Mouse (Mus musculus): ENCODE results near the gene Sox6.
A peak's percentile ranks its signal among the peaks of the same experiment; 100 is the strongest.

The Sox6 gene

GRCm38 (mm10) chr7:115574834-115575233 lies 463.8 kb downstream of the Sox6 start:
- no peak for DNase-seq (ENCODE audit: extremely low spot score, low read depth, low spot score)

GRCm38 (mm10) chr7:115568821-115569240 lies 469.8 kb downstream of the Sox6 start:
- no peak for DNase-seq (ENCODE audit: extremely low spot score, low read depth, low spot score)

- no peak for DNase-seq (ENCODE audit: extremely low spot score, low read depth, low spot score)
Measured at GRCm38 (mm10) chr7:115568301-115568700, 470.3 kb downstream of the Sox6 start.

DNA sequence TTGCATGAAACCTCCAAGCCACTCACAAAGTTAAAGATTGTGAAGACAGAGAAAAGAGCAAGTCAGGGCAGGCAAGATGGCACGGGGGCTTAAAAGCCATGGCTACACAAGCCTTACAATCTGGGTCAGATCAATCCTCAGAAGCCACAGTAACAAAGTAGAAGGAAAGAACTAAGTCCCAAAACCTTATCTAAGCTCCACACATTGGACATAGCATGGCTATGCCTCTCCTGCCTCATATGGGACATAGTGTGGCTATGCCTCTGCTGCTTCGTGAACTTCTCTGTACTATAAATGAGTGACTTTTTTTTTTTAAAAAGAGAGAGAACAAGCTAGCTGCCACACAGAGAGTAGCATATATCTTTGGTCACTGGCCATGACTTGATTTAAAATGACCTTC lies 471.8 kb downstream of the Sox6 start:
- no peak for DNase-seq (ENCODE audit: extremely low spot score, low read depth, low spot score)

DNA sequence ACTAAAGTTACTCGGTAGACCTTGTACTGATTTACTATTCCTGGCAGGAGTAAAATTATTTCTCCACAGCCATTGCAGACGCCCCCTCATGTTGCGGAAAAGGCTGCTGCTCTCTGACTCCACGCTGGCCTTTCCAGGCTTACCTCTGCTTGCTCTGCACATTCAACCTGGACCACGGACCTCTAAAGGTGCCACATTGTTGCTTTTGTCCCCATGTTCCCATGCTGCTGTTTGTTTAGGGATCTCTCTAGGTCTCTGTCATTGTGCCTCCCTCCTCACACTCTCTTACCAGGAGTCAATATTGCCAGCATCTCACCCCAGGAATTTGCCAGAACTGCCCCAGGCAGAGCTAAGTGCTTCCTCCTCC lies 473.6 kb downstream of the Sox6 start:
- DNase-seq (ENCODE audit: extremely low spot score, low read depth, low spot score) = no peak

DNA sequence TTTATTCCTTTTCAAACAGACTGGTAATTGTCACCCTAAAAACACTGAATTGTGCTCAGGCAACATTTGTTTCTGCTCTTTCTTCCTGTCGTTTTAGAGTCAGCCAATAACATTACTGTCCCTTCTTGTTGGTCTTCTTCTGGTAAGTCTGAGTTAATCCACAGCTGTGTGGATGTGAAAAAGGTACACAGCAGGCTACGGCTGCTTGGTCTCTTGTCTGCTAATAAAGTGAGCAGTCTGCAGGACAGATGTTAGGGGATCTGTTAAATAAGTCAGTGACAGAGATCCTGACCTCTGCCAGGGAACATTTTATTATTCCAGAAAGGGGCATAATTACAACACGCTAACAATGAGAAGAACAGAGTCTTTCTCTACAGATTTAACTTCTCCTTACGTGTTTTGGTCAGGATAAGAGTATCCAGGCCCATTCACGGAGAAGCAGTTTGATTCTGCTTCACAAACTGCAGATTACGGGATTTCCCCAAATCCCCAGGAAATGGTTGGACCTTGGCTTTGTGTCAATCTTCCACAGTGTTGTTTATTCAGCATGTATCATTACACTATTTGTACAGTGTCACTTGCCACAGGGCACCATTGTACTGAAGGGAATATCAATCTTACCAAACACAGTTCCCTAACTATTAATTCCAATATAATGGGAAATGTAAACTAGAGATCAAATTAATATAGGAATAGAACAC lies 474.1 kb downstream of the Sox6 start:
- peak; percentile 57 for DNase-seq (ENCODE audit: extremely low spot score, low read depth, low spot score)

DNA sequence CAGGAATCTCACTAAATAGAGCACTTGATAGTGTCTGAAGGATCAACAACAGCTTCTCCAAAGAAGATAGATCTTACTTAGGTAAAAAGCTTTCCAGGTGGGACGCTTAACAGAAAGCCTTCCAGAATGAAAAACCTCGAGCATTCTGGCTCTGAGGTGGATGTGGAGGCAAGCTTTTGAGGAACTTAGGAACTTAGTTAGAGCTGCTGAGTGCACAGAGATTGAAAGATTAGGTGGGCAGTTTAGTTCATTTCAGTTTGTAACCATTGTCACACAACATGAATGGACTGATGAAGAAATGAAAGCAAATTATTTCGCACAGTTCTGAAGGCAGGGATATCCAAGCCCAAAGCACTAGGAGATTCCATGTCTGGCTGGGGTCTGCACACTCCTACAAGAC lies 481.9 kb downstream of the Sox6 start:
- DNase-seq (ENCODE audit: extremely low spot score, low read depth, low spot score) = no peak

GRCm38 (mm10) chr7:115550197-115550804 lies 488.3 kb downstream of the Sox6 start:
- no peak for DNase-seq (ENCODE audit: extremely low spot score, low read depth, low spot score)

DNA sequence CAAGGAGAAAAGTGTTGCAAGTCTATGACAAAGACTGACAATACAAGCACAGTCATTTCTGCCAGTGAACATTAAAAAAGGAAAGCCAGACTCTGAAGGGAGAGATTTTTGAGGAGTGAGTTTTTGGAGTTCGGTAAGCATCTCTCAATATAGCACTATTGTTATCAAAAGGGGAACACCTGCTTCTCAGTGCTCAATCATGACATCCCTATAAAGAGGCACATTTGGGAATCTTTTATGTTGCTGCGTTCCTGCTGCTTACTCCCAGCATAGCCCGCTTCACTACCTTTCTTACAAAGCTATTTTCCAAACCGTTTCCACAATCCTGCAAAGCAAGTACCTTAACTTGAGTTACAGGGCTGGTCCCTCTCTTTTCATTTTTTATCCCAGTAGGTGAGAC lies 488.9 kb downstream of the Sox6 start:
- DNase-seq (ENCODE audit: extremely low spot score, low read depth, low spot score) = no peak

DNA sequence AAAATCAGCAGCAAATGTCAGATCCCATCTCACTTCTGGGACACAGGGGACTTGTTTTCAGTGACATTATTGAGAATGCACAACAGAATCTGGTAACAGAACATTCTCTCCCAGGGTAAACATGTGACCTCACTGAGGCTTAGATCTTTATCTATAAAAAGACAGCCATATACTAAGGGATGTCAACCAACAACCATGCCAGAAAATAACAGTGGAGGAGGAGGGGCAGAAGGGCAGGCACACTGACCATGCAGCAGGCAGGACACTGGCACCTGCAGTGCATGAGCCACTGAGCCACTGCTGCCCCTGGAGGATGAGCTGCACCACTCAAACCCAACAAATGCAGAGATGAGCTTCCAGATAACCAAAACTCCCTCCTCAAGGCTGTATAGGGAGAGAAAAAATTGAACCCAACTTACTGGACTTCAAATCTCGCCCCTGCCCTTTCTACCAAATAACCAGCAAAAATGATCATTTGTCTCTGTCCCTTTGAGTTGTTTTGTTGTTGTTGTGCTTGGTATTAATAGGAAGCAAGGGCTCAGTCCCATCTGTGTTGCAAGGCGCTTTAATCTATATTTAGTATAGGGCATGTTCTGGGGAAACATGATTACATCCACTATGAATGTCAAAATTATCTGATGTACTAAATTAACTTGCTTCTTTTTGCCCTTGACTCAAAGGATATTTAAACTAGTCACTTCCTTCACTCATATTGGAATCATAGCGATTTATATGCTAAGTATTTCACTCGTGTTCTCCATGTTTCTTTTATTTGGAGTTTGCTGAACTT lies 492.8 kb downstream of the Sox6 start:
- DNase-seq (ENCODE audit: extremely low spot score, low read depth, low spot score) = no peak

DNA sequence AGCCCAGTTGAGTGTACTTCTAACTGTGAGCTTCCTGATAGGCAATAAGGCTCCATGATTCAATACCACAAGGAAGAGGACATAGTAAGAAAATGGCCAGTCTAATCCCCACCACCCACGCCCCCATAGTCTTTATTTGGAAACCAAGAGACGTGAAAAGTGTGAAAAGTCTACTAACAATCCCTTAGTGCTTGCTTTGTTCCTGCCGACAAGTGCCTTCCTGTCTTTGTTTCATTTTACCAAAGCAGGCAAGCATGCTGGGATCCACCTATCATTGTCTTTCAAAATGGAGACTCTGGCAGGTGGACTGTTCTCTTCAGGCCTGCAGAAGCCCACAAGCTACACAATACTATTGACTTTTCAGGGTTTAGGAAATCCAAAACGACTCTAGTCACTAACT lies 495.0 kb downstream of the Sox6 start:
- DNase-seq (ENCODE audit: extremely low spot score, low read depth, low spot score) = no peak

GRCm38 (mm10) chr7:115540261-115540660 lies 498.3 kb downstream of the Sox6 start:
- DNase-seq (ENCODE audit: extremely low spot score, low read depth, low spot score) = no peak

DNA sequence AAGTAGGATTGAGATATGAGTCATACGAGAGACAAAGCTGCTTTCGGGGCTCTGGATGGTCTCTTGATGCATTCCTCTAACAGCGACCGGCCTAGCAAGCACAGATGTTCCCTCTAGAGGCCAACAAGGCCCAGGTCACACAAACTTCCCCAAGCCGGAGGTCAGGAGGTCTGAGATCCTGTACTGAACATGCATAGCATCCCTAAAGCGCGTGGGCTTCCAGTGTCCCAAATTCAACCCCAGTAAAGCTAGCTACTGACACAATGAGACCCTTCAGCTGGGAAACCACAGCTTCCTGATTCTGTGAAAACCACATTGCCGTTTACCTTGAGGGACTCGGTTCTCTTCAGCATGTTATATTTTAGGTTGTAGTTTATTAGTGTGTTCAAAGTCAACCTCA lies 499.6 kb downstream of the Sox6 start:
- no peak for DNase-seq (ENCODE audit: extremely low spot score, low read depth, low spot score)

GRCm38 (mm10) chr7:115537636-115538035 lies 501.0 kb downstream of the Sox6 start:
- DNase-seq (ENCODE audit: extremely low spot score, low read depth, low spot score) = no peak

- DNase-seq (ENCODE audit: extremely low spot score, low read depth, low spot score) = no peak
Measured at GRCm38 (mm10) chr7:115536521-115536920, 502.1 kb downstream of the Sox6 start.

GRCm38 (mm10) chr7:115531875-115532274 lies 506.7 kb downstream of the Sox6 start:
- DNase-seq (ENCODE audit: extremely low spot score, low read depth, low spot score) = no peak

GRCm38 (mm10) chr7:115531217-115531616 lies 507.4 kb downstream of the Sox6 start:
- DNase-seq (ENCODE audit: extremely low spot score, low read depth, low spot score) = no peak

DNA sequence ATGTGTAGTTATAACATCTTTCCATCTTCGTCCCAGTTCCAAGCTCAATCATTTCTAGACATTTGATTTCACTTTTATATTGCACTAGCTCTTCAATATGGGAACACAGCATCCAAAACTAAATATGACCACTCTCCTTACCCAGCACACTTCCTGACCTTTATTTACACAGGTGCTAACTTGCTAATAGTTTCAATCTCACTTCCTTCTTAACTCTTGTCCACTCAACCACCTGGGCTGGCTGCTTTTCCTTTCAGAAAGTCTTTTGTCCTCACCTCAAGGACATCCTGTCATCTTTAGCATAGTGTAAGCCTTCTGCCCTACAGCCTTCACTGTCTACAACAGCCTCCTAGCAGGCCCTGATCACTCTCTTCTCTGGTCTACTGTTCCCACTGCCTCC lies 520.9 kb downstream of the Sox6 start:
- no peak for DNase-seq (ENCODE audit: extremely low spot score, low read depth, low spot score)

DNA sequence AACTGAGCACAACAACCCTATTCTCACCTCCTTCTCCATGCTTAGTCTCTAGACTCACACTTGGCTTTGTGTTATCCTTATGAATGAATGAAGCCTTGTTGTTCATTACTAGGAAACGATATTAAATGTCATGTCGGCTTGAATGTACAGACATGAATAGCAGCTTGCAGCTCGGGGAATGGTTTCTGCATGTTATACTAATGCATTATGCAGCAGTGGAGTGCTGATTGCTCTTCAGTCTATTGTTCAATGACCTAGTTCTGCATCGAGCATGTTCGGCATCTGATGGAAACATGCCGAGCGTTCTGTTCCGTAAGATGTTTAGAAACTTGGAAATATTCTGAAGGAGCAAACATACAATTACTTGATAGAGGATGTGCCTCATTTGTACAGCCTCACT lies 524.9 kb downstream of the Sox6 start:
- no peak for DNase-seq (ENCODE audit: extremely low spot score, low read depth, low spot score)

- no peak for DNase-seq (ENCODE audit: extremely low spot score, low read depth, low spot score)
Measured at GRCm38 (mm10) chr7:115511777-115512176, 526.8 kb downstream of the Sox6 start.

- no peak for DNase-seq (ENCODE audit: extremely low spot score, low read depth, low spot score)
Measured at GRCm38 (mm10) chr7:115511091-115511490, 527.5 kb downstream of the Sox6 start.

DNA sequence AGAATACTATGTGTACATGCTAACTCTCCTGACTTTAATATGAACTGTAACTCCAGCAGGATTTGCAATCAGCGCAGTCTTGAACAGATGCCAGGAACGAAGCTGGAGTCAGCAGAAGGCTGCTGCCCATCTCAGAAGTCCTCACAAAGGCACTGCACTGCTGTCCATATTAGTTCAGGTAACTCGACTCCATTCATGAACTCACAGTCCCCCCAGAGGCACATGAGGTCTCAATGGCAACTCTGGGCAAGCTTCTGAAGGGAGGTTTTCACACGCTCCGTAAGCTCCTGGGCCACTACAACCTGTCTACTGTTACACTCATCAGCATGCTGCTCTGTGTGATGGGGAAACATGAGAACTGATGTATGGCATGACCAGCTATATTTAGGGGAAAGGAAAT lies 528.6 kb downstream of the Sox6 start:
- DNase-seq (ENCODE audit: extremely low spot score, low read depth, low spot score) = no peak

Measured in hindlimb bud, embryonic 11.5 days (tissue).